Mouse (Mus musculus): Measurements from ENCODE around the gene Cel.

Cel gene

DNA sequence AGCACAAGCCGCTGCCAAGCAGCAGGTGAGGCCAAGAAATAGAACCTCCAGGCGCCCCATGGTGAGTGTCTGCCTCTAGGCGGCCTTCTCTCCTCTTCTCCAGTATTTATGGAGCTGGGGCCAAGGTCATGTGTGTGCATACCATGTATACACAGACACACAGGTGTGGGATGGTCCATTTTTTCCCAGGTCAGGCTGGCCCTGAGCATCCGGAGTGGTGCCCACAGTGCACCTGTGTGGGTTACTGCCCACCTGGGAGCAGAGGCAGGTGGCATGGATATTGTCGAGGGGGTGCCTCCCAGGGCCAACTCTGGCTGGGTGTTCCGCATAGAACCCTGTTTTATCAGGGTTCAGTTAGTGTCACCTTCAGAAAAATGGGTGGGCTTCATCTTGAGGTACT, at the start of gene Cel:
Gene Cel (minus strand): TSS at position 101 of the 400 bp plus-strand sequence.
- DNase-seq (ENCODE audit: low spot score) = no peak

DNA sequence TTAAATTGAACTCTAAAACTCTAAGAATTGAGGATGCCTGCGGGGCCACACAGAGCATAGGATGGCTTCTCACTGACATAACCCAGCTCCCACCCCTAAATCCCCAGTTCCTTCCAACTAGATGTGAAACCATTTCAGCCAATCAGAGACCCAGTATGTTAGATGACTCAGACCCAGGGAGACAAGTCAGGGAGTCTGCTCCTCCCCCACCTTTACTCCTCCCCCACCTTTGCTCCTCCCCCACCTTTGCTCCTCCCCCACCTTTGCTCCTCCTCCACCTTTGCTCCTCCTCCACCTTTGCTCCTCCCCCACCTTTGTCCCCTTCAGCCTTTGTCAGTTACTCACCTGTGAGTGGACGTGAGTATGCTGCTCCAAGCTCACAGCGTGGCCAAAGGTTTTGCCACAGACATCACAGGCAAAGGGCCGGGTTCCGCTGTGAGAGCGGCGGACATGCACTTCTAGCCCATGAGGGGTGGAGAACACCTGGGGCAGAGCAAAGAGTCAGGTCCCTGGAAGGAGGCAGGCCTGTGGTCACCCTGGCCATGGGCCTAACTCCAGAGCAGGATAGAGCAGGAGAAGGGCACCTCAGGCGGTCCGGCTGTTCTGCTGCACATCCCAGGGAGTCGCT, 49.3 kb upstream of the Cel start:
- DNase-seq (ENCODE audit: low spot score) = no peak

DNA sequence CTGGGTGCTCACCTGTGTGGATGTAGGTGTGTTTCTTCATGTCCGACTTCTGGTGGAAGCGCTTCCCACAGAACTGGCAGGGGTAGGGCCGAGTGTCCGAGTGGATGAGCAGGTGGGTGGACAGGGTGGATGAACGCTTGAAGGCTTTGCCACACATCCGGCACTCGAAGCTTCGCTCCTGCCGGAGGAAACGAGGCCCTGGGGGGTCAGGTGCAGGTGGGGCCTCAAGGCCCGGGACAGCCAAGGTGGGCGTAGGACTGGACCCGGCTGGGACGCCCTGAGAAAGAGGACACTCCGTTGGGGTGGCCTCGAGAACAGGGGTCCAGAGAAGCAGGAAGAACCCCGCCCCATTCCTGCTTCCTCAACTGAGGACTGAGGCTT, 48.2 kb upstream of the Cel start:
- no peak for DNase-seq (ENCODE audit: low spot score)

DNA sequence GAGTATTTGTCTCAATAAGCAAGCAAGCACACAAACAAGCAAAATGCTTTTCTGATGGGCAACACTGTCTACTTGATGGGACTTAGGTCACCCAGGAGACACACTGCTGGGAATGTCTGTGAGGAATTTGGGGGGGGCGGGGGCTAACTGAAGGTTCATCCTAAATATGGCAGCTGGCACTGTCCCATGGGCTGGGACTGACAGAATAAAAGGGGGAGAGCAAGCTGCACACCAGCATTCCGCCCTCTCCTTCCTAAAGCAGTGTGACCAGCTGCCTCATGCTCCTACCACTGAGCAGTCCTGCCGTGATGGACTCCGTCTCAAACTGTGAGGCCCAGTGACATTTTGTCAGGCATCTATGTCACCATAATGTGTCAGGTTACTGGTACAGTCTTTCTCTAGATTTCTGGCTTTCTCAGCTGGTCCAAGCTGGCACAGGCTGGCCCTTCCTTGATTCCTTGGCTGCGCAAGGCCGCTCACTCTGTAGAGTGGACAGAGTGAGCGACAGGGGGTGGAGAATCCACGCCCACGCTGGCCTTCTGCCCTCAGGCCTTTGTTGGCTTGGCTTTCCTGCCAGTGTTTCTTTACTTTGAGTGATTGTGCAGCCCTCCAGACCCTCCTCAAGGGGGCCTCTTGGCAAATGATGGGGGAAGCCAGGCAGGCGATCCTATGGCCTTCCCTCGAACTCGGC, 47.7 kb upstream of the Cel start:
- DNase-seq (ENCODE audit: low spot score) = no peak

DNA sequence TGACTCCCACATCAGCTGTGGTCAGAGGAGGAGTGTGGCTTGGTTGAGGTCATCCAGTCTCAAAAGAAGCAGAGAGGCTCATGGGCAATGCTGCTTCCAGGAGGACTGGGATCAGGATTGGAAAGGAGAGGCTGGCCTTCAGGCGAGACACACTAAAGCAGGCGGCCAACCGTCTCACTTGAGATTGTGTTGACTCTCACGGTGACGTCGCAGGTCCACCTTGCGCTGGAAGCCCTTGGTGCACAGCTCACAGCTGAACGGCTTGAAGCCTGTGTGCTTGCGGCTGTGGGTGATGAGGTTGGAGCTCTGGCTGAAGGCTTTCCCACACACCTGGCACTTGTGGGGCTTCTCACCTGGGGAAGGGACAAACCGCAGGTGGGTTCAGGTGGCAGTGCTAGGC, 46.6 kb upstream of the Cel start:
- DNase-seq (ENCODE audit: low spot score) = no peak

DNA sequence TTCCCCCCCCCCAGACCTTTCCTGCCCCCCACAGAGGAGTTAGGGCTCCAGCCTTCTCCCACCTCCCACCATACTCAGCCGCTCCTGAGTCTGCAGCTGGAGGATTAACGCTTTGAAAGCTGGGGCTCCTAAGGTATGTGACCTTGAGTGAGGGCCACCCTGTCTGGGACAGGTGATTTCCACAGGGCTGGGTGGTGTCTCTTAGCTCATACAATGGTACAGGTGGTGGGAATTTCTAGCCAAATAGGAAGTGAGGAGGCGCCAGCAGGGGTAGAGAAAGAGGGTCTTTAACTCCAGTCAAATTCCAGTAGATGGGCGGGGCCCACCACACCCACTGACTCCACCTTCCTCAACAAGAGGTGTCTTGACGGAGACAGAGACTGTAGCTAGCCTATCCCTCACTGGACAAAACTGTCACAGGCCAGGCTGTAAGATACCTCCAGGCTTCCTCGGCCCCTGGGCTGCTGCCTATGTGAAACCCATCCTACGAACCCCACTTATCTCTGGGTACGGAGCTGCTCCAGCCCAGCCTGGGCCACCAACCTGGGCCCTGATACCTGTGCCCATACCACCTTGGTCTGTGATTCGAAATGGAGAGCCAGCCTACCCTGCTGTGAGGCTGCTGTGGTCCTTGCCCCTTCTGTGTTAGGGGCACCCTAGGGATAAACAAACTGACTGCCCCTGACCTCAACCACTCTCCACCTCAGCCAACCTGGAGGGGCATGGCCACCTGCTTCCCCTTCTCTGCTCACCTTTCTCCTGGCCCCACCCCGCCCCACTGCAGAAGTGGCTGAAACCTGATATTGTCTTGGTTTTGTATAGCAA, 44.4 kb upstream of the Cel start:
- no peak for DNase-seq (ENCODE audit: low spot score)

DNA sequence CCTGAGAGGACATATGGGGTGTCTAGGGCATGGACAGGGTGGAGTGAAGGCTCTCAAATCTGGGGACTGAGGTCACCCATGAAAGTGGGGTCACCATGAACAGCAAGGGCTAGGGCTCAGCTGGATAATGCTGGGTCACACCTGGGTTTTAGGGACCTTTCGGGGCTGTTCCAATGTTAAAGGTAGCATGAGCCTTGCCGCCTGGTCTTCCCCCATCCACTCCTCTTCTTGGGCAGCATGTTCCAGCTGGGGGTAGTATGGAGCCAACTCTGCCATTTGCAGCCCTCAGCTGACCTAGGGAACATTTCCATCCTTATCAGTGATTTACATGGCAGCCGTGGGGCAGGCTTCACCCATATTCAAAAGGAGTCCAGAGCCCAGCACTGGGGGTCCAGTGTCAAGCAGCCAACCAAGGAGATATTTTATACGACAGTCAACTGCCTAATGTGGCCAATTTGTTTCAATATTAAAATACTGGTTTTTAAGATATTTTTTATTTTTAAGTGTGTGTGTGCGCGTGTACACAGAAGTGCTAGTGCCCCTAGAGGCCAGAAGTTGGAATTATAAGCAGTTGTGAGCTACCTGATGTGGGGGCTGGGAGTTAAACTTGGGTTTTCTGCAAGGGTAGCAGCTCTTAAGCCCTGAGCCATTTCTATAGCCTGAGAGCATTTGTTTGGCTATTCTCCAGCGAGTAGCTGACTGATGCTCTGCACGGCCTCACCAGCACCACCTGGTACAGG, 43.6 kb upstream of the Cel start:
- DNase-seq (ENCODE audit: low spot score) = no peak

DNA sequence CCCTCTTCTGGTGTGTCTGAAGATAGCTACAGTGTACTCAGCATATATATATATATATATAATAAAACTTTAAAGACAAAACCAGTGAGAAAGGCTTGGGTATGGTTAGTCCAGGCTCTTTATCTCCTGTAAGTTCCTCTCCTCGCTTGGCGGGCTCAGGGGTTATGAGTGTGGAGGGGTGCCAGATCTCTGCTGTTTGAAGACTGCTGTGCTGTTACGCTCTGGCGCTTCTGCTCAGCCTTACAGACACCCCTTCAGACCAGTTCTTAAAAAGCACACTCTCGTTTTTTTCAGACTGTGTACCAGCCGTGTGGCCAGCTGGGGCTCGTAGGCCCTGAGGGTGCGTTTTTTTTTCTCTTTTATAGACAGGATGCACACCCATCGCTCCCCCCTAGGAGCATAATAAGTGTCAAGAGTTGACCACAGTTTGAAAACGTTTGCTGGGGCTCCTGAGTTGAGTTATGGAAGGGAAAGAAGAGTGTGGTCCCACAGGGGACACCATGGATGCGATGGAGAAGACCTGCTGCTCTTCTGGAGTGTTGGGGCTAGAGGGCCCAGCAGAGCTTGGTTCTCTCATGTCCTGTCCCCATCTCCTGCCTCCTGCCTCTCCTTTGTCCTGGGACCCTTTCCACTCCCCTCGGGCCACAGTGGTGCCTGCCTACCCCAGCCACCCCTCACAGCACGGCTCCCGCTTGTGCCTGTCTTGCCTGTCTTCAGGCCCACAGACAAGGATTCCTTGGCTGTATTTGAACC, 42.8 kb upstream of the Cel start:
- DNase-seq (ENCODE audit: low spot score) = no peak

DNA sequence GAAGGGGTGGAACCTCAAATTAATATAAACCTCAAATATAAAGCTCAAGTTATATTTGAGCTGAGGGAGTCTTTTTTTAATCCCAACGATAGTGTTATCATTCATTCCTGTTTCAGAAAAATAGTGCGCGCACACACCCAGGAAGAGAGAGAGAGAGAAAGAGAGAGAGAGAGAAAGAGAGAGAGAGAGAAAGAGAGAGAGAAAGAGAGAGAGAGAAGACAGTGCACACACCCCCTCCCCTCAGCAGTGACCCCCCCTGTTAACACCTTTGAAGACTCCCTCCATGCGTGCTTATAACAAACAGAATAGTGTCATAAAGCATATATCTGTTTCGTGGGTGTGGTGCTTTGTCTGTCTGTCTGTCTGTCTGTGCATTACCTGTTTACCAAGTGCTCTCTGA, 40.3 kb upstream of the Cel start:
- no peak for DNase-seq (ENCODE audit: low spot score)

DNA sequence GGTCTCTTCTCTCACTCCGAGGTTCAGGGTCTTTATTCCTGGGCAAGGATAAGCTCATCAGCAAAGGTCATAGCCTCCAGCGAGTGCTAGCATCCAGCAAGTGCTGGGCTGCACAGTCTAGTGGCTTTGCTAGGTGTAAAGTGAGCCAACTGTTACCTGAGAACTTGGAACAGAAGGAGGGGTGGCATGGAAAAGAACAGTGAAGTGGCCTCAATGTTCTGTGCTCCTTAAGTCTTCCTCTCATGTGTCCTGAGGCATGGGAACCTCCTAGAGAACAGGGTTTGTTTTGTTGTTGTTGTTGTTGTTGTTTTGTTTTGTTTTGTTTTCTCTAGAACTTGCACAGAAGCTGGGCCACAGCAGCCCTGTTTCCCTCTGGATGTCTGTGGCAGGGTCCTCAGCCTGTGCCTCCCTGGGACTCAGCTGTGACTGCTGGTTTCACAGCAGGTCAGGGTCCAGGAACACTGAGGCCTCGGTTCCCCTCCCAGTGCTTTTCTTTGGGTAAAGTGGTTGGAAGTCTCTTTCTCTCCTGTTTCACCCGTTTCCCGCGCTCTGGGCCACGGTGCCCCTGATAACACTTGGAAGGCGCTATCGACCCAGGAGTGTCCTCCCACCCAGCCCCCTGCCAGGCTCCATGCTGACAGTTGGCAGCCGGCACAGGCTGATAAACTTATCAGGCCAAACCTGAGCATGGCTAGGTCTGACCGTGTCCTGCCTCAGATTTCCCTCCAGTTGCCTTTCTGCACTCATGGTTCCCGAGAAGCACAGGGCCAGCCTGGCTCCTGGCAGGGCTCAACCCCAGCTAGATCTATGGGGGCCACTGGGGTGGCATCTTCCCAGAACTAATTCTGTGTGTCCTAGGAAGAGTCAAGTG, 38.8 kb upstream of the Cel start:
- no peak for DNase-seq (ENCODE audit: low spot score)

DNA sequence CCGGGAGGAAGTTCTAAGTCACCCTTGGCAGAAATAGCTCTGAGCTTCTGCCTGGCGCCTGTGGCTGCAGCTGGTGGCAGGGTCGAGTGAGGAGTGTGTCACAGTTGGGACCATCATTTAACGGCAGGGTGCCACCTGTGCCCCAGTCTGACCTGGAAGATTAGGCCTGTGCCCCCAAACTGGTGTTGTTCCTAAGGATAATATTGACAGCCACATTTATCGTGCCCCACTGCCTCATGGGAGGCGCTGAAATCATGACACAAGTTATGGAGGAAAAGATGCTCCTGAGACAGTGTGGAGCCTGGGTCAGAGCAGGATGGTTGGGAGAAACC, 36.3 kb upstream of the Cel start:
- DNase-seq (ENCODE audit: low spot score) = no peak

DNA sequence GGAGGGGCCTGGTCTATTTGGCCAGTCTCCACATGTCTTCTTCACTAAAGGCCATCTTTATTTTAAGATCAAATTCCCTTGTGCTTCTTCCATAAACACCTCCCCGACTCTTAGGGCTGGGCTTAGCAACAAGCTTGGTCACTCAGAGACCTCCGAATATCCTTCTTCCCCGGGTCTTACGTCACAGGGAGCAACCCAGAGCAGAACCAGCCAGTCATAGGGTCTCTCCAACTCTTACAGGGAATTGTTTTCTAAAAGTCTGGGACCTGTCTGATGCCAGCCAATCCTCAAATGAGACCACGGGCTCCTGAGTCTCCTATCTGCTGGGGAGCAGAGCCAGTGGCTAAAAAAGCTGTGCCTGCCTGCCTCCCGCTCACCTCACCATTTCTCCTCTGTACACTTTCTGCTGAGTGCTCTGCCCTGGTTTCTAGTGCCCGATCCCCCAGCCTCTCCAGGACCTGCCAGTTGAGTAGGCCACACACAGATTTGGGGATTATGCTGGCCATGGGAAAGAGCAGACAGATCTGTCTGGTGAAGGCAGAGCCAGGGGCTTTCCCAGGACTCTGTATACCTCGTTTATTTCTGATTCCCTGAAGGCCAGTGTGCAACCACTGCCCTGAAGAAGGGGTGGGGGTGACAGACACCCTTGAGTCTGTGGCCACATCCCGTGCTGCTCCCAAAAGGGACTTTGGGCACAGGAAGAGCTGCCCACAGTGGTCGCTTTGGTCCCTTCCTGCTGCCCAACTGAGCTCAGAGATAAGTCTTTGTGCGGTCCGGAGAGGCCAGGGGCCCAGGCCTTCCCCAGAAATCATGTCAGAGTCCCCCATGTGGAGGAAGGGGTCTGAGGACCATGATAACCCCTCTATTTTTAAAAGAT, 35.7 kb upstream of the Cel start:
- no peak for DNase-seq (ENCODE audit: low spot score)

DNA sequence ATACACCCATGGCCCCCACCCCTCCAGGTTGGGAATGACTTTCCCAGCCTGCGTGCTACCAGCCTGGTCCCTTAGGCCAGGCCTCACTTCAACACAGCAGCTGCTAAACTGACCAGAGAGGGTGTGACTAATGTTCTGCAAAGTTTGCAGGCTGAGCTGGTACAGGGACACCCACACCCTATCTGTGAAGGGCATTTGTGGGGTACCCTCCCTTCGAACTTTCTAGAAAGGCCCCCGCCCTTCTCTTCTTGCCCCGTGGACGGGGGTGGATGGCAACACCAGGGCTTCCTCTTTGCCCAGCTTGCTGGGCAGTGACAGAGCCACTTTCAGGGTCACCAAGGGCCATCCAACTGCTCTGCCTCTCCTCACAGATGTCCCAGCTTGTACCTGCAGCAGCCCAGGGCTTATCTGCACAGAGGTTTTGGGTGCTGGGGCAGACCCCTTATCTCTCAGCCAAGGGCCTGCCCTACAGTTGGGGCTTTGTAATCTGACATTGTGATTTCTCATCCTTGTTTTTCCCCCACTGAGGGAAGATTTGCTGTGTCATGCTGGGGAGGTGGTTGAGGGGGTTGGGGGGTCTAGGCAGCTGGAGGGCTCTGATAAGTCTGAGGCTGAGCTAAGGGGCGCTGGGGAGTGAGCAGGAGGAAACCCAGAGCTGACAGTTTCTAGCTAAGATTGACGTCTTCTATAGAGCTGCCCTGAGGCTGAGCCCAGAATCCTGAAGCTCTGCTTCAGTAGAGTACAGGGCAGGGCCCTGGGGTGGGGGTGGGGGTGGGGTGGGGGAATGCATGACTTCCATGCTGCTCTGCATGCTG, 34.7 kb upstream of the Cel start:
- DNase-seq (ENCODE audit: low spot score) = no peak

DNA sequence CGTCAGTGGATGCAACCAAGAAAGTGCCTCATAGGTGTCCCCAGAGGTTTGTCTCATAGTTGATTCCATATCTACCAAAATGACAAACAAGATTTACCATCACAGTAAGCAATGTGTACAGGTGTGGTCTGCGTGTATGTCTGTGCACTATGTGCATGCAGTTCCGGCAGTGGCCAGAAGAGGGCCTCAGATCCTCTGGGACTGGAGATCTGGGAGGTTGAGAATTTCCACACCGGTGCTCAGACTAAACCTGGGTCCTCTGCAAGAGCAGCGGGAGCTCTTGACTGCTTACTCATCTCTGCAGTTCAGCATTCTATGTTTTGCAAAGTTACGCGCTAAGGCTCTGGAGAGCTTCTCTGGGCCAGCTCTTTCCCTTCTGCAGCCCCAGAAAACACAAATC, 33.8 kb upstream of the Cel start:
- DNase-seq (ENCODE audit: low spot score) = no peak

DNA sequence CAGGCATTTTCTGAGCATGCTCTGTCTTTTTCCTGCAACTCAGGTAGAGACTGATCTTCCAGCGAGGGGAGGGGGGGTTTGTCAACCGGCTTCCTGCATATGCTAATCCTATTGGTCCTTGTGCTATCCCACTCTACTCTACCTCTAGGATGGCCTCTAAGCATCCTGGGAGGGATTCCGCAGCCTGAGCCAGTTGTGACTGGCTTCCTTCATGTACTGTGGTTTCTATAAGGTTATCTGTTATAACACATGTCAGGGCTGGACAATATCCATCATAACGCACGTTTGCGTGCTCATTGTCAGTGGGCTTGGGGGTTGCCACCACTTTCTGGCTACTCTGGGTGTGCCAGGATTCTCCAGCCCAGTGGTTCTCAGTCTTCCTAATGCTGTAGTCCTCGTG, 32.8 kb upstream of the Cel start:
- no peak for DNase-seq (ENCODE audit: low spot score)

DNA sequence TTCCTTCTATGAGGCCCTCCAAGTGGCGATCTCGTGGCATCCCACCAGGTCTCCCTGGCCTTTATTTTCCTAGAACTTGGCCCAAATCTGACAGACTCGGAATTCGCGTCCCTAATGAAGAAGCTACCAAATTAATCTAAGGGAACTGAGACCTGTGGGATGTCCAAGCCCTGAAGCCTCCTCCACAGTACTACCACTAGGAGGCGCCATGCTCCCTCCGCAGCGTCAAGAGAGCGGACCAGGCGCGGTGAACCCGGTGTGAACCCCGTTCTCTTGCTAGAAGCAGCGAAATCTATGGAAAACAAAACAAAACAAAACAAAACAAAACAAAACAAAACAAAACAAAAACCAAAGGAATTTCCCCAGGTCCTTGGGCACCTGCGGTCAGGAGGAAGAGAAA, 29.6 kb upstream of the Cel start:
- DNase-seq (ENCODE audit: low spot score) = no peak

DNA sequence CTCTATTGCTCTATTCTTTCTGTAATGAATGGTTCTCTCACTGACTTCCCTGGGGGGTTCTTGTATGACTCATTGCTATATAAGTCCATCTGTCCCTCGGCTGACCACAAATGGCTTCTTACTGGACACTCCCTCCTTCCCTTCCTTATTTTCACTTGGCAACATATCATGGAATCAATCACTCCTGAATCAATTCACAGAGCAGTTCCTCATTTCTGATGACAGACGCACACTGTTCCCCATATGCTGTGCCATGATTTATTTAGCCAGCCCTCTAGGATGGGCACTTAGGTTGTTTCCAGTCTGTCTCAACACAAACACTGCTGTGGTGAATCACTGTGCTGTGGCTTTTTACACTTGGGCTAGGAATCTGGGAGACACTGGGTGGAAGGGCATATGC, 28.3 kb upstream of the Cel start:
- DNase-seq (ENCODE audit: low spot score) = peak; percentile 34

DNA sequence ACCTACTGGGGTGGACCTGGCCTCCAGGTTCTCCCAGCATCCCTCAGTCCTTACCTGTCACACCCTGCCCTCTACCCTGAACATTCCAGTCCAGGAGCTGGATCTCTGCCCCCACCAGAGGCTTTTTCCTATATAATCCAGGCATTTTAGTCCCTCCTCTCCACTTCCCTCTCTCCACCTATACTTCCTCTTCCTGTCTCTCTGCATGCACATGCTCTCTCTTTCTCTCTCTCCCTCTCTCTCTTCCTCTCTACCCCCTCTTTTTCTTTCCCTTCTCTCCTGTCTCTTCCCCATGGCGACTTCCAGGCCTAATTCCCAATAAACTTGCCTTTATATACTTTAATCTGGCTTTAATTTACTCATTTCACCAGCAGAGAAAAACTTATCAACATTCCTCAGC, 25.4 kb upstream of the Cel start:
- no peak for DNase-seq (ENCODE audit: low spot score)

DNA sequence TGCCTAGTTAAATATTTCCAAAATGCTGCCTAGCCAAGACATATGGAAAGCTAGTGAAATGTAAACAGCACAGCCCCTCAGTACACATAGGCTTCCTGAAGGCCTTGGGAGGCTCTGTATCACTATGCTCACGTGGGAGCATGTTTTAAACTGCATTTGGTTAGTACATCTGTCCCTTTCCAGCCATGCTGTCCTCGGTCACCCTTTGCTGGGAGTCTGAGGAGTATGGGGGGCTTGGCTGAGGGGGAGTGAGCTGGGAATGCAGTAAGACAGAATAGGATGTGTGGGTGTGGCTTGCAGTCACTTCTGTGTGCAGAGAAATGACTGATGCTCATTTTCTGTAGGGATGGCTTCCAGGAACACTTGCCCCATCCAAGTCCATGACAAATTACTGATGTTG, 22.5 kb upstream of the Cel start:
- no peak for DNase-seq (ENCODE audit: low spot score)
